Mouse (Mus musculus) erythroblast, adult 5-6 weeks (primary cell): ENCODE results near the gene Ick. TPM values are rescaled to one million over a fixed set of nuclear protein-coding genes. Genes with fewer than 3 reads are reported as not detected.
"Not testable (repeated sequence)": the region's sequence is repeated elsewhere in the genome, so short reads cannot be mapped to it uniquely, and the experiment has no call there.

ENCODE experiments used
- ATAC-seq: replicated peaks from 2 replicates; pipeline ENCODE4 v1.8.0; 2016; ENCODE audit warnings: moderate number of reproducible peaks, mild to moderate bottlenecking, moderate TSS enrichment, inconsistent platforms; ENCODE audit not compliant: poor library complexity, low FRiP score, severe bottlenecking
- total RNA-seq, 2 experiments: library from RNA; stranded (forward) in 1 of 2; stranded (reverse) in 1 of 2; fragments of 150-400 nt in 1 of 2; fragments of 200-764, 138-1000 nt in 1 of 2; gene quantifications; 2 replicates each; pipeline versions ENCODE4 v1.2.3 to v1.2.4; 2015 to 2017; ENCODE audit warnings: low replicate concordance in 2 of 2

Gene Ick
- total RNA-seq, 2 experiments from 2014 or later = 5.4 to 9.5 TPM

DNA sequence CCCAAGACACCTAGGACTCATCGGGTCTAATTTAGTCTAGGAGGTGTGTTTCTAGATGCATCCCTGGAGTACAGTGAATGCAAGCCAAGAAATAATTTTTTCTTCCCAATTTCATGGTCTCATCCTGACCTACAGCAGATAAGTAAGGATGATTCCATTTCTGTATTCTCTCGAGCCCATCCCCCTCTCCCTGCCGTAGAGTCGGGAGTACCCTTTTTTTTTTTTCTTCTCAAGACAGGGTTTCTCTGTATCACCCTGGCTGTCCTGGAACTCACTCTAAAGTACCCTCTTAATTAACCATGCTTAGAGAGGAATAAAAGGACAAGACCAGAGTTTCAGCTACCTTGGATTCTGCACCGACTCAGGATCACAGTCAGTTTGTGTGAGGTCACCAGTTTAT is 69.2 kb downstream of the Ick start:
- no peak for ATAC-seq

DNA sequence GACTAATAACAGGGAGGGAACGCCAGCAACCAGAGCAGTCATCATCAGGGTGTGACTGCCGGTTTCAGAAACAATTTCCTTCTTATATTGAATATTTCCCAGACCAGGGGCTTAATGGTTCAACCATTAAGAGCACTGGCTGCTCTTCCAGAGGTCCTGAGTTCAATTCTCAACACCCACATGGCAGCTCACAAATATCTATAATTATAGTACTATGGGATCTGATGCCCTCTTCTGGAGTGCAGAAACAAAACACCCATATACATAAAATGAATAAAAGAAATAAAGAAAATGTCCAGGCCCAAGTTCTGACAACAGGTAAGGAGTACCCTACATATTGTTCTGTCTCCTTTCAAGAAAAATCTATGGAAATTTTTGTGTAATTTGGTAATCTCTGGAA is 70.1 kb downstream of the Ick start:
- ATAC-seq = no peak

DNA sequence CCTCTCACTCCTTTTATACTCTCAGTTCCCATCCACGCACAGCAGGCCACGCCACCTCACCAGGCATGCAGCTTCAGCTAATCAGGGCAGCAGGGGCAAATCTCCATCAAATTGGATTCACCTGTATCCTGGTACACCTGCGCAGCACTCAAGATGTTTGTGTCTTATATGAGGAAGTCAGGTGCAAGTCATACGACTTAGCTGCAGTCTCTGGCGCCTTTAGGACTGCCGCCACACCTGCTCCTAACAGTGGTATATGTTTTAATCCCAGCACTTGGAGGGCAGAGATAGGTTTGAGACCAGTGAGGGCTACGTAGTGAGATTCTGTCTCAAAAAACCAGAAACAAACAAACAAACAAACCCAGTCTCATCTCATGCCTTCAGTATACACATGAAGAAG is 73.5 kb downstream of the Ick start, which contains the start of gene Gsta4:
Gene Gsta4, plus strand, starts transcription at position 301 of the 400 bp plus-strand sequence.
- ATAC-seq = not testable (repeated sequence)

DNA sequence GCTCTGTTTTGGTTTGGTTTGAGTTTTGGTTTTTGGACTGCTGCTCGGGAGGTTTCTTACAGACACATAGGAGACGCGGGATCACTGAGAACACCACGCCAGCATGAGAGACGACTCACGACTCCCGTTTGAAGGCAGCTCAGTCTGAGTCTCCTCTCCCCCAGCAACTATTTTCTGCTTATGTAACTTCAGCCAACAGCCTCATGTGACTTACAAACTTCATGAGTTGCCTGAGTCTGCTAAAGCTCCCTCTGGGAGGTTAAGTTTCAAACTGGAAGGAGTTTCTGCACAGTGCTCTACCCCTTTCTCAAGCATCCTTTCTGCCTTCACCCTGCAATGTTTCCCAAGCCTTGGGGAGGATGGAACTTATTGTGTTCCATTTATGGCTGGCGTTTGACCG is 76.7 kb downstream of the Ick start:
- no peak for ATAC-seq

DNA sequence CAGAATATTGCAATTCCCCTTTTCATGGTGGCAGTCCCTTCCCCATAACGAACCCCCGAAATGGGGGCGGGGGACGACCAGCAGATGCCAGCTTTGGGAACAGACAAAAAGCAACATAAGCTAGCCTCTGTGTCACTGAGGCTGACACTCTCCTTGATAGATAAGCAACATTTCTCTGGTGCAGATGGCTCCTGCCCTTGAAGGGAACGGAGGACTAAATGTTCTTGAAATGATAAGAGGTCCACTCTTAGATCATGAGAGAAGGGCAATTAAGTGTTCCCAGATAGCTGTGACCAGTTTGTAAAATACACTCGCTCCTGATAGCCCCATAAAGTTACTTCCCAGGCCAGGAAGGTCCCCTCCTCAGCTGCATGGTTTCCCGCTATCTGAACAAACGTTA is 79.9 kb downstream of the Ick start:
- no peak for ATAC-seq

DNA sequence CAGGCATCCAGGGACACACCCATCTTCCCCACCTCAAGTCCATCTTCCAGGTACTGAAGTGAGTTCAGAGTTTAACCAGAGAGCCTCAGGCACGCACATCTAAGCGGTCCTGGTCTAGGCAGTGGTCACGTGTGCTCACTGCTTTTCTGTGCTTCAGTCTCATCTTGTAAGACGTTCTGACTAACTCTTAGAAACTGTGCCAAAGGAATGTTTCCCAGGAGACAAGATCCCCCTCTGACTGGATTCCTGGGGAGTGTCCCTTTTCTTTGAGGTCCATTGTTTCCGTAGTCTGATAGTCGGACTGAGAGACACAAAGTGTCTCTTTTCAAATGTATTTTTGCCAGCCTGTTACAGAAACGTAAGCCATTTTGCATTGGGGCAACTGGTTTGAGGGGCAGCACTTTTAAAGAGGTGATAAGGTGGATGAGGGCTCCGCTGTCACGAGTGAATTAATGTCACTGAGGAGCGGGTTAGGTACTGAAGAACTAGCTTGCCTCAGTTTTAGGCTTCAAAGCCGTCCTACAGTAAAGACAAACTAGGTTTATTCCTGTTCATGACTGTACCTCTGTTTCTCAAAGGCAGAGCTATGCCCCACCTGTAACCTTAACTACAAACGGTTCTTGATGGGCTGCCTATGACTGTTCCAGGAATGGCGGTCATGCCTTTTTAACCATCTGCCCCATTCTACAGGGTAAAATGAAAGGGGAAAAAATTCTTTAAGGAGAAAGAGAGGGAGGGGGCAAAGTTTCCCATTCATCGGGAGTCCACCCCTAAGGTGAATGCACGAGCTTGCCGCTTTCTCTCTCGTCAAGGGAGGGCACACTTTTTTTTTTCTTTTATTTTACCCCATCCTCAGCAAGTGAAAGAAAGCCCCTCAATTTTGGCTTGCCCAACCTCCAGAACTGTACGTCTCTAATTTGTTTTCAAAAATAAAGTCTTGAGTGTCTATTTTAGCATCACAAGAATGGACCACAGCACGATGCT is 82.0 kb downstream of the Ick start:
- ATAC-seq = no peak

DNA sequence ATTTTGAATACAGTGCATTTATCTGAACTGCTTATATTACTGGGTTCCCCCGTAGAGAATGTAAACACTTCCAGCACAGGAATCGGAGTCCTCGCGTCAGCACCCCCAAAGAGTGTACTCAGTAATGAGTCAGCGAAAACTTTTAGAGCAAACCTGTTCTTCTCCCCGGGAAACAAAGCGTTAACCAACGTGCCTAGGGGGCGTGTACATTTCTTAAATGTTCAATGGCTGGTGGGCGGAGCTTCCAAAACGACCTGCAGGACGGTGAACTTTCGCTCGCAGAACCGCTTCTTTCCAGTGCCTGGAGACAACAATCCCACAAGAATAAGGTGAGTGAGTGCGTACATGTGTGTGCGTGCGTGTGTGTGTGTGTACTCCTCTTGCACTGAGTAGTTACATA is 82.7 kb downstream of the Ick start:
- ATAC-seq = peak; percentile 76

DNA sequence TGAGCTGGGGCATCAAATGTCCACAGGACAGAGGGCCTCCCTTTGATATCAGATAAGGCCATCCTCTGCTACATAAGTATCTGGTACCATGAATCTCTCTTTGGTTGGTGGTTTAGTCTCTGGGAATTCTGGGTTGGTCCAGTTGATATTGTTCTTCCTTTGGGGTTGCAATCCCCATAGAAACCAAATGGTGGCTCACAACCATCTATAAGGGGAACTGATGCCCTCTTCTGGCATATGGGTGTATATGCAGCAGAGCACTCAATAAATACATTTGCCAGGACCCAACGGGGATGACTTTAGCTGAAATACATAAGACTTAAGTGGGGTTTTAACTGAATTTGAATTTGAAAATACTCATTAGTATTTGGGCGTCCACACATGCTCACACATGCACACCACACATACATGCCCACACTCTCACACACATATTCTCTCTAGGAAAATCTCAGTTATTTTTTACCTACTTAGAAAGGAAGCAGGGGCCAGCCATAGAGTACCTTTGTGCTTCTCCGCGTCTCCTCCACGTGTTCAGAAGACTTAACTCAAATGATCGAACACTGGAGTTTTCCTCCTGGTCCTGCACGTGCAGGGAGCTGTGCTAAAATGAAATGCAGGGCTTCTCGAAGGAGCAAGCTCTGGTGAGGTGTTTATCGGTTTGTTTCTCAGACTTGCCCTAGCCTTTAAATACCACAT is 85.1 kb downstream of the Ick start:
- ATAC-seq = peak; percentile 66

DNA sequence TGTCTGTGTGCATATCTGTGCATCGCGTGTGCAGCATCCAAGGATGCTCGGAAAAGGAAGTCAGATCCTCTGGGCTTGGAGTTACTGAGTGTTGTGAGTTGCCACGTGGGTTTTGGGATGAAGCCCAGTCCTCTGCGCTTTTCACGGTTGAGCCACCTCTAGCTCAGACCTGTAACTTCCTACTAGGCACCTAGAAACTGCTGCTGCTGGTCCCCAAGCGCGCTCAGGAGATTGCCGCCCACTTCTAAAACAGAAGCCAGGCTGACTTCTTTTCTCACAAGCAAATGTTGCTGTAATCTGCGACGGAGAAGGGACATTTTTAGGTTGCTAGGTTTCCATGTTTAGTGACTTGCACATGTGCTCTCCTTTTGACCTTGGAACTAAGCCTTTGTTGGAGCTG is 86.0 kb downstream of the Ick start:
- ATAC-seq = no peak

DNA sequence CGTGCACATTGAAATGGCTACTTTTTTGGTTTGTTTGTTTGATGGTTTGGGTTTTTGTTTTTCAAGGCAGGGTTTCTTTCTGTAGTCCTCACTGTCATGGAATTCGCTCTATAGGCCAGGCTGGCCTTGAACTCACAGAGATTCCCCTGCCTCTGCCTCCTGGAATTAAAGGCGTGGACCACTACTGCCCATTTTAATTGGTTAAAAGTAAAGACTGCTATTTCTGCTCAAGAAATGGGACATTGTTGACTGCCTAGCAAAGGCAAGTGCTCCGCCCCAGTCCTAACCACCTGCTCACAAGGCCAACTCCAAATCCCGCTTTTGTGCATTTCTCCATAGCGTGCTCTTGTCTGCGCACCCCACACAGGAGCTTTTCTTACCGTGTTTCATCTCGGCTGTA is 88.8 kb downstream of the Ick start:
- no peak for ATAC-seq

DNA sequence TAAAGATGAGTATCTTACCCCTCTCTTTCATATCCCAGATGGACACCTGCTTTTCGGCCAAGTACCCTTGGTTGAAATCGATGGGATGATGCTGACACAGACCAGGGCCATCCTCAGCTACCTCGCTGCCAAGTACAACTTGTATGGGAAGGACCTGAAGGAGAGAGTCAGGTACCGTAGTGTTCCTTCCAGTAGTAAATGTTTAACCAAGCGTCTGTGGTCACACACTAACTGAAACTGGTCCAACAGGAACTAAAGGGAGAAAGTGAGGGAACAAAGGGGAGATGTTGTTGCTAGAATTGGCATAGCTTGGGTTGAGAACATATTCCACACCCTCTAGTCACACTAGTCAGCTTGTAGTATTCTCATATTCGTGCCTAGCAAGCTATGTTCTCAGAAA is 95.2 kb downstream of the Ick start:
- ATAC-seq = no peak

DNA sequence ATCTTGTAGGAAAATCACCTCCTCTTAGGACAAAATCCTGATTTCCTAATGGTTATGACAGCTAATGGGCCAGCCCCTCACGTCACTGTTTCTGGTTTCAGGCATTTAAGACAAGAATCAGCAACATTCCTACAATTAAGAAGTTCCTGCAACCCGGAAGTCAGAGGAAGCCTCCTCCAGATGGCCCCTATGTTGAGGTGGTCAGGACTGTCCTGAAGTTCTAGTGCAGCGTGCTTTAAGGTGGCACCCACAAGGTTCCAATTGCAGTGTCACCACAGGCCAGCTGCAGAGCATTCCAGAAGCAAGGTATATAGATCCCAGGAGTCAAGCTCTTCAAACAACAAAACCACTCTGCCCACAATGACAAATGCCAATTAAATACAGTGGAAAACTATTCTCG is 100.0 kb downstream of the Ick start:
- ATAC-seq = no peak

DNA sequence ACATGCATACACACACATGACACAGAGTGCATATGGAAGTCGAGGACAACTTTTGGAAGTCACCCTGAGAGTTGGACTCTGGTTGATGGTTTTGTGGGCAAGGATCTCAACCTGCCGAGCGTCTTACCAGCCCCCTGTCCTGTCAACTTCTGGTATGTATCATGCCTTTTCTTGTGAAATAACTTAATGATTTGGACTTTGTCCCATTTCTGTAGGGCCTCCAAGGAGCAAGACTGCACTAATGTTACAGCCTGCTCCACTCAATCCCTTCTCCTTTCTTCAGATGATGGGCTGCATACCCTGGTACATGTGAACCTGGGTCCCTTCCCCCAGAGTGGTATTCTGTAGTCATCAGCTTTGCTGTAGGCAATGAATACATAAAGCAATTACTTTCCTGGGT is 101.1 kb downstream of the Ick start:
- ATAC-seq = no peak

DNA sequence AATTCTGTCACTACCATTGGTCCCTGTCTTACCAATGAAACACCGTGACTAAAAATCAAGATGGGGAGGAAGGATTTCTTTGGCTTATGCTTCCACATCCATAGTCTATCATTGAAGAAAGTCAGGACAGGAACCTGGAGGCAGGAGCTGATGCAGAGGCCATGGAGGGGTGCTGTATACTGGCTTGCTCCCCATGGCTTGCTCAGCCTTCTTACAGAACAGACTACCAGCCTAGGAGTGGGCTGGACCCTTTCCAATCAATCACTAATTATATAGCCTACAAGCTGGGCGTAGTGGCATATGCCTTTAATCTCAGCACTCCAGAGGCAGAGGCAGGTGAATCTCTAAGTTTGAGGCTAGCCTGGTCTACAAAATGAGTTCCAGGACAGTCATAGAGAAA is 101.8 kb downstream of the Ick start:
- ATAC-seq = no peak

DNA sequence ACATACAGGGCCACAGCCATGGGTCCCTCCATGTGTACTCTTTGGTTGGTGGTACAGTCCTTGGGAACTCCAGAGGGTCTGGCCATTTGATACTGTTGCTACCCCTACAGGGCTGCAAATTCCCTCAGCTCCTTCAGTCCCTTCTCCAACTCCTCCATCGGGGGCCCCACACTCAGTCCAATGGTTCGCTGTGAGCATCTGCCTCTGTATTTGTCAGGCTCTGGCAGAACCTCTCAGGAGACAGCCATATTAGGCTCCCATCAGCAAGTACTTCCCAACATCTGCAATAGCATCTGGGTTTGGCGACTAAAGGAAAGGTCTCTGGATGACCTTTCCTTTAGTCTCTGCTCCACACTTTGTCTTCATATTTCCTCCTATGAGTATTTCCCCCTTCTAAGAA is 102.5 kb downstream of the Ick start:
- no peak for ATAC-seq

DNA sequence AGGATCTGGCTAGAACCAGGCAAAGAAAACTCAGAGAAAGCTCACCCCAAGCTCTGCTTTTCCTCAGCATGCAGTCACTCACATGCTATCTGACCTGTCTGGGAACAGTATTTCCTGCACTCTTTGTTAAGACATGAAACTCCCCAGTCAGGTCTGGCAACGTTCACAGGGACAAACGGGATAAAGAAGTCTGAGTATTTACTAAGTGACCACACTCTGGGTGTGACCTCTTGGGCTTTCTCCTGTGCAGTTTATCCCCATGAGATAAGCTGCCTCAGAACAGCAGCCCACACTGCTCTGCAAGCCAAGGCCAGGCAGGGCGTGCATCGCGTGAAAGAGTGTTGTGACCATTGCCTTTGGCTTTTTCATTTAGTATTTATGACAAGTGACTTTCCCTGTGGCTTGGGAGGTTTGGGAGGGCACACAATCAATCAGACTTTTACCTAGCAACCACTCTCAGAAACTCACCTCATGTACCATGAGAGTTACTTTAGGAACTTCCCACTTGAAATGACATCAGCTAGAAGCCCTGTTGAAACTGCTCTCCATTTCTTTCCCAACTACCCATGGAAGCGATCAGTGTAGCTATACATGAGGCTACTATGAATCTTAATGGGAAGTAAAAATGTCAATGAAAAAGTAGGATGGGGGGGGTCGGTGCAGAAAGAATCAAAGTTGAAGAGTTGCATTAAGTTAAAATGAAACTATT is 103.5 kb downstream of the Ick start:
- ATAC-seq = no peak

DNA sequence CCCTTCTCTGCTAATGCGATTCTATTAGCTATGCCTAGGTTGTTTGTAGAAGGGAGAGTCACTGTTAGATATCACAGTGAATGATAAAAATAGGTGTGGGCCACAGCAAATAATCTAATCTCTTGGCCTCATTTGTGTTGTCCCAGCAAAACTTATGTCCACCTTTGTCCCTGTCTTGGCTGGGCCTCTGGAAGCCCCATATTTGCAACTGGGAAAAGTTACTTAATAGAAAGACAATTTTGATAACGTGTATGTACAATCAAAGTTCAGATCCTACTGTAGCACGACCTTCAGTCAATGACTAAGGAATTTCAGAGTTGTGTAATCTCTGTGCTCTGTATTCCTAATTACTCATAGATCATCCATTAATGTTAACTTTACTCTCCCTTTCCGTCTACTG is 108.1 kb downstream of the Ick start:
- no peak for ATAC-seq
